Mouse (Mus musculus): ENCODE results near the gene Anp32b.

Anp32b gene

GRCm38 (mm10) chr4:46503881-46504280, 53.2 kb downstream of the Anp32b start:
- no peak for DNase-seq (ENCODE audit: low read depth in 2 of 2, low spot score in 2 of 2)

GRCm38 (mm10) chr4:46505361-46506057, 54.8 kb downstream of the Anp32b start:
- no peak for DNase-seq (ENCODE audit: low read depth in 2 of 2, low spot score in 2 of 2)

GRCm38 (mm10) chr4:46506801-46507610, 56.3 kb downstream of the Anp32b start:
- DNase-seq (ENCODE audit: low read depth in 2 of 2, low spot score in 2 of 2) = peak; percentile 70 to 74

- DNase-seq (ENCODE audit: low read depth in 2 of 2, low spot score in 2 of 2) = peak; percentile 83 to 93
Observed at GRCm38 (mm10) chr4:46507736-46508460, 57.2 kb downstream of the Anp32b start.

- no peak for DNase-seq (ENCODE audit: low read depth in 2 of 2, low spot score in 2 of 2)
Observed at GRCm38 (mm10) chr4:46520491-46520890, 69.8 kb downstream of the Anp32b start.

GRCm38 (mm10) chr4:46521457-46521856, 70.8 kb downstream of the Anp32b start:
- no peak for DNase-seq (ENCODE audit: low read depth in 2 of 2, low spot score in 2 of 2)
